10 mouse cellular contexts compared by ENCODE assay signal in genomic region chr2:137977767-137978166, GRCm38 (mm10).
DNase-seq lines count a peak whose midpoint lies in the region; ATAC-seq and TF ChIP-seq lines count a peak whose summit lies in the region.
"Had no signal": no experiment of that assay in that cellular context is flagged by ENCODE, and none has a peak within 500 bp of the region (broad histone marks: within the 10 kb centered on the region; RNA-seq: fewer than 3 reads in every experiment).

No protein-coding gene starts in this region.

- no peak overlapping the region for H3K4me2 ChIP-seq in forebrain, postnatal 0 days (ENCODE audit: low read depth)
- no peak overlapping the region for H3K4me2 ChIP-seq in midbrain, embryonic 16.5 days (ENCODE audit: low read length)

- intact Hi-C loops in left cerebral cortex, adult 2 months (cut with DNase I): loop anchor here (5.0 kb wide), 3 partner anchors 1155 to 1595 kb away; no protein-coding TSS in a partner anchor

- H3K4me1 ChIP-seq in forebrain, postnatal 0 days (ENCODE audit: insufficient read depth): no peaks in the 10 kb centered on the region
- H3K4me1 ChIP-seq in midbrain, embryonic 16.5 days (ENCODE audit: control insufficient read depth, insufficient read depth, low read length): no peaks in the 10 kb centered on the region; the same call in 1 of the 2 replicates

- H3K9me3 ChIP-seq in forebrain, postnatal 0 days (ENCODE audit: low read length): no peaks in the 10 kb centered on the region
- no peaks in the 10 kb centered on the region for H3K9me3 ChIP-seq in midbrain, embryonic 16.5 days (replicated peaks; ENCODE audit: control insufficient read depth, low read length, poor library complexity, severe bottlenecking)

- peak; percentile 78 for ATAC-seq in forebrain, postnatal 0 days
- peak; percentile 80 for ATAC-seq in midbrain, embryonic 16.5 days

- no peaks in the 10 kb centered on the region for H3K36me3 ChIP-seq in forebrain, postnatal 0 days (ENCODE audit: insufficient read depth)
- H3K36me3 ChIP-seq in midbrain, embryonic 16.5 days (ENCODE audit: control insufficient read depth, insufficient read depth, low read length): no peaks in the 10 kb centered on the region

- no peak overlapping the region for H3K9ac ChIP-seq in forebrain, postnatal 0 days
- H3K9ac ChIP-seq in midbrain, embryonic 16.5 days (ENCODE audit: low read depth, low read length): no peak overlapping the region

- TF ChIP-seq CTCF in left cerebral cortex, adult 2 months (IDR thresholded peaks at IDR 0.05): peak; percentile 68
- TF ChIP-seq CTCF in forebrain, postnatal 0 days (IDR thresholded peaks at IDR 0.05; ENCODE audit: low read depth): peak; percentile 70

- DNase-seq in left cerebral cortex, adult 2 months (ENCODE audit: extremely low spot score in 1 of 2, low spot score in 2 of 2): no peak
- no peak for DNase-seq in left cerebral cortex, adult 11 months (ENCODE audit: low spot score)
- DNase-seq in cerebellum, adult 18-20 months: peak; percentile 22 to 27
- DNase-seq in forebrain, postnatal 0 days: peak; percentile 62
- DNase-seq in thymus, postnatal 4 days: no peak
- no peak for DNase-seq in ovary, postnatal 14 days (ENCODE audit: low spot score)
- DNase-seq in adrenal gland, postnatal 36 days: no peak
- DNase-seq: gastrocnemius, postnatal 10 days; spleen, adult 18-20 months had no signal

- H3K27me3 ChIP-seq in forebrain, postnatal 0 days (ENCODE audit: insufficient read depth, low read length): no peaks in the 10 kb centered on the region
- no peaks in the 10 kb centered on the region for H3K27me3 ChIP-seq in midbrain, embryonic 16.5 days (ENCODE audit: control insufficient read depth, insufficient read depth, low read depth, low read length)

- WGBS in forebrain, postnatal 0 days: 27% methylated on average over 4 of the region's 4 CpGs
- WGBS in midbrain, embryonic 16.5 days: 22% methylated on average over 4 of the region's 4 CpGs

- H3K27ac ChIP-seq in left cerebral cortex, adult 2 months: no peak overlapping the region
- no peak overlapping the region for H3K27ac ChIP-seq in forebrain, postnatal 0 days (ENCODE audit: low read depth, low read length)
- no peak overlapping the region for H3K27ac ChIP-seq in midbrain, embryonic 16.5 days (ENCODE audit: low read length)

- no peak overlapping the region for H3K4me3 ChIP-seq in left cerebral cortex, adult 2 months
- H3K4me3 ChIP-seq in forebrain, postnatal 0 days (ENCODE audit: low read depth, low read length): no peak overlapping the region
- H3K4me3 ChIP-seq in midbrain, embryonic 16.5 days (ENCODE audit: low read depth, low read length): no peak overlapping the region

Comparison
In these comparisons a context has a peak if more than half of its experiments do, and no peak if none do; other contexts are left out.
1. DNase-seq: peak in cerebellum, adult 18-20 months (2 of 2) and forebrain, postnatal 0 days (single experiment); none in left cerebral cortex, adult 2 months (0 of 2), left cerebral cortex, adult 11 months (single experiment), thymus, postnatal 4 days (single experiment), ovary, postnatal 14 days (single experiment) and adrenal gland, postnatal 36 days (0 of 2).